Mouse (Mus musculus) brain, adult 2 months (tissue): ENCODE data around the gene Ccdc6.

Experiments
- DNase-seq: peaks from one replicate; pipeline ENCODE4 v3.0.0; 2011; ENCODE audit warnings: low read depth, low spot score

Ccdc6 gene

DNA sequence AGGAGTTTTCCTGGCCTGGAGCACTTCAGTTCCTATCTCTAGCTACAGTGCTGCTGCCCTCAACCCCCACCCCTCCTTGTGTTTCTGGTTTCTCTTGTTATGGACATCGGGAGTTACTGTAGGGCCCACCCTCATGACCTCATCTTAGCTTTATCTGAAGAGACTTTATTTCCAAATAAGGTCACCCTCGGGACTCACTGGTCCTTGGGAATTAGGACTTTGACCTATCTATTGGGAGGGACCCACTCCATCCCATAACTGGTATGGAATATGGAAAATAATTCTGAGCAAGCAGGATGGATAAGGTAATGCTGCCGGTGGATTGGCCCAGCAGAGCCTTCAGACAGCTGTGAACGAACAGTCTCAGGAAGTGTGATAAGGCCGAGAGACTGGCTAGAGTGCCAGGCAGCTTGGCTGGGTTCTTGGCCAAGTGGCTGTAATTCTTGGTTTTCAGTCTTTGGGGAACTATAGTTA is 35.2 kb downstream of the Ccdc6 start:
- DNase-seq, result no peak

DNA sequence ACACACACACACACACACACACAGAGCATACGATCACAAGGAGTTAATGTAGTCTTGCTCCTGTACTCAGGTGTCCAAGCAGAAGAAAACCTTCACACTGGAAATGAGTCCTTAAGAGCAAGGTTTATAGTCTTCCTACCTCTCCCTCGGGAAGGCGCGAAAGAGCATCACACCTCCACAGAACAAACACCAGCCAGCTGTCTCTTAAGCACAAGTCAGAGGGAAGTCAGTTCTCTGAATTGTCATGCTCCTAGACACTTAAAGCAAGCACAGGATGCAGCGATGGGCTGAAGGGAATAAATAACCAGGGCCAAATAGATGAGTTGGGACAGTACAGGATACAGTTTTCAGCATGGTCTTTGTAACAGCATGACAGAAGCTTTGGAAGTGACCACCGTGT is 35.8 kb downstream of the Ccdc6 start:
- peak; percentile 51 for DNase-seq

DNA sequence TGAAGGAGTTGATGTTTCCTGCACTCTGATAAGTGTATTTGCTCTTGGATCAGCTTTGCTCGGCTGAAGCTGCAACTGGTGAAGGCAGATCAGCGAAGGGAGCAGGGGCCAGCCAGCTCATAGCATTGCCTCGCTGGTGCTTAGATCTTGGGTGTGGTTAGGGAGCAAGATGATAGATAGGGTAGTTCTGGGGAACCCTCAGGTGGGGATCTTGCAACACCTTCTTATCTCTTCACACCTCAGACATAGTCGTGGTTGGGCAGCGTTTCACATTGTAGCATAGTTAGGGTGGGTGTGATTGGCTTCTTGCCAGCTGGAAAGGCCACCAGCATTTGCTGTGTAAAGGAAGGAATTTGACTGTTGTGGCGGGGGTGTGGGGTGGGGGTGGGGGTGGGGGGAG is 36.3 kb downstream of the Ccdc6 start:
- peak; percentile 59 for DNase-seq

DNA sequence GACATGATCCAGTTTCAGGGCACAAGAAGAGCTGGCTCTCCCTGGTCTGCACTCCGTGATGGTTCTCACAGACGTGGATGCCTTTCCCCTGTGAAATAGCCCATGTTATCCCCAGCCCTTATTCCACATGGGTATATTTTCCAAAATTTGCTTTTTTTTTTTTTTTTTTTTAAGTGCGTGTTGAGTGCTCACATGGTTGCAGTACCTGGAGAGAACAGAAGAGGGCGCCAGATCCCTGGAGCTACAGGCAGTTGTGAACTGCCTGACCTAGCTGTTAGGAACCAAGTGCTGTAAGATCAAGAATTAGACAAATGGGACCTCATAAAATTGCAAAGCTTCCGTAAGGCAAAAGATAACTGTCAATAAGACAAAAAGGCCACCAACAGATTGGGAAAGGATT is 38.8 kb downstream of the Ccdc6 start:
- peak; percentile 42 for DNase-seq

DNA sequence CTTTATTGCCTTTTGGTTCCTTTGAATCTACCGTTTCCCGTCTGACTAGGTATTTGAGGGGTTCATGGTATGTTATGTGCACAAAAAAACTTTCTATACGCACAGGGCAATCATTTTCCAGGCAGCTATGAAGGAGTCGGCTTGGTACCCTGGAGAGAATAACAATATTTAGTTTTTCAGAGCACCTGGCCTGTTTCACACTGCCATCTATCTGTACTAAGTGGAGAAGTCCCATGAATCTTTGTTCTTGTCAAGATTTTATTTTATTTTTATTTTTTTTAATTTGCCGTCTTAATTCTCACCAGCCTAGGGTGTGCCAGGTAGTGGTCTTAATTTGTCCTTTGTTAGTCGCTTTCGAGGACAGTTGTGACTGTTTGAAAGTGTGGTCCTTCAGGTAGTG is 40.7 kb downstream of the Ccdc6 start:
- DNase-seq, result no peak

DNA sequence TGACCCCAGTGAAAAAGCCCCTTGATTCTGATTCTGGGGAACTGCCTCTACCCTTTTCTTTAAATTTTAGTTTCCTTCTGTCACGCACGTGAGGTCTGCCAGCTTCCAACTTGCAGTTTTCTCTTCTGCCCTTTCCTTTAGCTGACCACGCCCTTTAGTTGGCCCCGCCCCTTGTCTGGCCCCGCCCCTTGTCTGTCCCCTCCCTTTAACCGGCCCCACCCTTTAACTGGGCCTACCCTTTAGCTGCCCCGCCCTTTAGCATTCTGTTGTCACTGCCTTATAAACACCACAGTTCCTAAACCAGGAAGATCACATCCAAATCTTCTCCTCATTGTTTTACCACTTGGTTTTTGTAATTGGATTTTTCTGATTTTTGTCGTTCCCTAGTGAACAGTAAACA is 41.2 kb downstream of the Ccdc6 start:
- no peak for DNase-seq

DNA sequence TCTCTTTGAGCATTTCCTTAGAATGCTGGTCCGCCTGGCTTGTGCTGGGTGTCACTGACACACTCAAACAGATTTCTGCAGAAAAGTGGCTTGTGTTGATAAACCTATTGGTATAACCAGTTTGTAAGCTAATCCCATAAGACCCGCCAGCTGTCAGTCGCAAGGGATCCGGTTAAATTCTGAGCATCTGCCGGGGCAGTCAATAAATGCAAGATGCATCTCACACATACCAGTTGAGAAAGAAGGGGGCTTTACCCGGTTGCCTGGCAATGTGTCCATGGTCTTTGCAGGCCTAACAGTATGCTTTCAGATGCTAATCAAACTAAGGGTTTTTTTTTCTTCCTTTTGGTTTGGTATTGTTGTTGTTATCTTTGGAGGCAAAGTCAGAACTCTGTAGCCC is 42.4 kb downstream of the Ccdc6 start:
- DNase-seq, result no peak

DNA sequence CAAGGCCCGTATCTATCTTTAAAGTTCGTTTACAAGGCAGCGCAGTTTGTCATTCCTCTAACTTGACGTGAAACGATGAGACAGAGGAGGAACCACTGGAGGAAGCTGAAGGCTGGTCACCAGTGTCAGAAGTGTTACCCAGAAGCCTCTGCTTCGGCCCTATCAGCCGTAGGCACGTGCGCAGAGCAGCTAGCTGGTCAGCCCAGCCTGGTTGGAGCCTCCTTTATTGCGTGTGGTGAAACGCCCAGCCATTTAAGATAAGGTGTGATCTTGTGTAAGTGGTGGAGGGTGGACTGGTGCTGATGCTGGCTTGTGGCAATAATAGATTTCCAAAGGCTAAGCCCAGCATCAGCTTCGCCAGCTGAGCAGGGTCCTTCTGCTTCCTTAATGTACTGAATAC is 43.5 kb downstream of the Ccdc6 start:
- no peak for DNase-seq

DNA sequence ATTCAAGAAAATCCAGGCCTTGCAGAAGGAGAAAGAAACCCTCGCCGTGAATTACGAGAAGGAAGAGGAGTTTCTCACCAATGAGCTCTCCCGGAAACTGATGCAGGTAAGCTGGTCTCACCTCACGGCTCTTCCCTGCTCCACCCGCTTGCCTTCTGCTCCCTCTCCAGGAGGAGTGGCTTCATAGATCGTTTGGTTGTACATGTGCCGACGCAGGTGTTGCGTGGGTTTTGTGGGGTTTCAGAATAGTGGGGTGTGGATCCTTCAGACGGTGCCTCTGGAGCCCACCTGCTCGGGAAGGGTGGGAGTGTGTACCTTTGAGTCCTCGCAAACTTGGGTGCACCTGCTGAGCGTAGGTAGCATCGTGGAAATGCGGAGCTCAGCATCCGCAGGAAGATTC is 45.7 kb downstream of the Ccdc6 start:
- peak; percentile 68 for DNase-seq

DNA sequence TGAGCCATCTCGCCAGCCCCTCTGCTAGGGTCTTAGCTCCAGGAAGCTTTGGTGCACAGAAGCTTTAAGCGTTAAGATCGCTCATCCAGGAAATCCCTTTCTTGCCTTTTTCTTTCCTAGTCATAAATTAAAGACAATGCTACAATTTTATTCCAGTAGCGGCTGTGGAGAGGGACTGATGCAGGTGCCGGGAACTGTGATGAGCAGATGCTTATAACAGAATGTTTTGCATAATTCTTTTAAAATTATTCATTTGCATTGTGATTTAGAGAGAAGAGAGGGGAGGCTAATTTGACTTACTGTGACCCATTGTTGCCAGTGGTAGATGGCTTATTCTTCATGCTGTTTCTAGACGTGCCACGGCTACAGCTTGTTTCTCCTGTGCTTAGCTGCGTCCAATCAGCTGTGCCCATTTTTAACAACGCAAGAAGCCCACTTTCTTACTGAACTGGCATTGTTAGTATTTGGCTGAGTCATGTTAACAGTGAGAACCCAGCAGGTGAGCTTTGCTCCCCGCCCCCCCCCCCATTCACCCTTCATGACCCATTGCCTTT is 47.2 kb downstream of the Ccdc6 start:
- no peak for DNase-seq

DNA sequence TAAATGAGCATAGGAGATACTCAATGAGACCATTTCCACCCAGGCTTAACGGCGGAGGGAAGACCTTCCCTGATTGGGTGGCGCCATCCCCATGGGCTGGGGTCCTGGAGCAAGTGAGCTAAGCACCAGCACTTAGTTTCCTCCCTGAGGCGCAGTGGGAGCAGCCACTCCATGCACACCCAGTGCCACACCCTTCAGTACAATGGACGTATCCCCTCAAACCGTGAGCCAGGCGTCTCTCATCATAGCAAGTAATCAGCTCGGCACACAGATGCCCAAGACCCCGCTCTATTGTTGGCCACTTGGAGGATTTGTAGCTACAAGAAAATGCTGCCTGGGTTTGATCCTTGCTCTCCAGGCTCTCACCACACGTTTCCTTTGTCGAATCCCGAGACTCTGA is 49.0 kb downstream of the Ccdc6 start:
- no peak for DNase-seq

DNA sequence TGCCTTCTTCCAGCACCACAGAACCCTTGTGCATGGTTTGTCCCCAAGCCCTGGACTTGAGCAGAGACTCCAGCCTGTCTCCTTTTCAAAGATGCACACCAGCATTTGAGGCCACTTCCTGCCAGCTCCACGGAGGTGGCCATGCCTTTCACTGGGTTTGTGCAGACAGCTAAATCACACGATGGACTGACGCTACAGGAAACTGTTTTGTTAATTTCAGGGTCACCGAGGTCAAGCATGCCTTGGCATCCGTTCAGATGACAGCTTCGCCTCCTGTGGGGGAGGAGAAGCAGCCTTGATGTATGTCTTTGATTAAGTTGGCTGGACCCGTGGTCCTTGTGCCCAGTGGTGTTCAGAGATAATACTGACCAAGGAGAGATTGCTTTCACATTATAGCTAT is 52.2 kb downstream of the Ccdc6 start:
- DNase-seq, result no peak

DNA sequence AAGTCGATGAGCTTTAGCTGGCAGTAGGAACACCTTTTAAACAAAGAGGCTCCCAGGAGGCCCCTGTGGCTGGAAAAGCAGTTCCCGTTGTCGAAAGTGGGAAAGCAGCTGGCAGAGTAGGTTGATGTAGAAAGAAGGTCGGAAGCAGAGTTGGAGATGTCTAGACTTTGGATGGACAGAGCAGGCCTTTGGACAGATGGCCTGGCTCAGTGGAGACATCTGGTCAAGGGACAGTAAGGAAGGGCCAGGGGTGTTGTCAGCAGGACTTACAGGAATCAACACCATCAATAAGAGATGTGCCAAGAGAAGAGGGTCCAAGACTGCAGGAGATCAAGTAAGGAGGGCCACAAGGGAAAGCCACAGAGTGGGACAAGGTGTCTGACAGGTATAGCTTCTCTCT is 53.4 kb downstream of the Ccdc6 start:
- DNase-seq, result no peak

DNA sequence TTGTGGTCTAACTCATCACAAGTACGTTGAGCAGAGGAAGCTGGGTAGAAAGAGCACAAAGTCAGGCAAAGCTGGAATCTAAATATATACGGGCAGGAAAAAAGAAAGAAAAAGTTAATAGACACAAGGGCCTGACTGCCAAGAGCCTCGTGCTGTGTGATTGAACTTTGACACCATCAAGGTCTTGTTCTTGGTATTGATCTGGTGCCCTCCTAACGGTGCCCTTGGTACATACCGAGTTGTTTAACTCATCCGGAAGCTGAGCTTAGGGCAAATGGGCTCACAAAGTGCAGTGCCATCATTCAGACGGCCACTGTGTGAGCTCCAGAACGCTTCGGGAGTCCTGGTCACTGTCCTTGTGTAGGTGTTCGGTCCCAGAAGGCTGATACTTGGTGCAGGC is 54.2 kb downstream of the Ccdc6 start:
- no peak for DNase-seq

DNA sequence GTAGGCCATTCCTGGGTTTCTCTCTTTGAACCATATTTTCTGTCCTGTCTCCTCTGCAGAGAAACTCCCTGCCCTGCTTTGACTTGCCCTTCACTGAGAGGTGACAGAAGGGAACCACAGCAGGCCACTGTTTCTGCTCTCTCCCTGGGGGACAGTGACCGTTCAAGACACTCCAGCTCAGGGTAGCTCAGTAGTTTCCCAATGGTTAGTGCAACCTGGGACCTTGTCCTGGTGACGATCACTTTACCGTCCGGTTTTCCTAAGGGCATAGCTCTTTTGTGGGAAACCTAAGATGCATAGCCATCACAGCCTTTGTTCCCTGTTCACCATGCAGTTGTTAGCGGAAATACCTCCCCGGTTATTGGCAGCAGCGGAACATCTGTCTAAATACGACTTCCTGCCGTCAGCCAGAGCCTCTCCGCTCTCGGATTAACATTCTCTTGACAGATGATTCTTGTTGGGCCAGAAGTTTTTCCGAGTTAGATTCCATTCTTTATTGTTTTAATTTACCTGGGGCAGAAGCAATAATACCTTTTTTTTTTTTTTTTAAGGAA is 55.3 kb downstream of the Ccdc6 start:
- DNase-seq, result no peak

DNA sequence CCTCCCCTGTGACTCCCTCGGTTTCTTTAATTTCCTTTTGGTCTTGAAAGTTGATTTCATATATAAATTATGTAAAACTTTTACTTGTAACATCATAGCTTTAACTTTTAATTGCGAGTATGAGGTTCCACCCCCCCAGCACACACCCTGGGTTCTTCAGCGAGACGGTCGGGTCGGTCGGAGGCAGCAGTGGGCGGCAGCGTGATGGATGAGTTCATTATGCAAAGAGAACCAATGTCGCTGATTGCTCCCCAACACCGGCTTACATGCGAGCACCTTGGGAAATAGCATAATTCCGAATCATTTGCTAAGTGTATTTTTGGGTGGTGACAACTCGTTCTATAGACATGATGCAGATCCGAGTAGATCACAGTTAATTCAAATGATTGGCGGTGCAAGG is 56.9 kb downstream of the Ccdc6 start:
- peak; percentile 52 for DNase-seq

DNA sequence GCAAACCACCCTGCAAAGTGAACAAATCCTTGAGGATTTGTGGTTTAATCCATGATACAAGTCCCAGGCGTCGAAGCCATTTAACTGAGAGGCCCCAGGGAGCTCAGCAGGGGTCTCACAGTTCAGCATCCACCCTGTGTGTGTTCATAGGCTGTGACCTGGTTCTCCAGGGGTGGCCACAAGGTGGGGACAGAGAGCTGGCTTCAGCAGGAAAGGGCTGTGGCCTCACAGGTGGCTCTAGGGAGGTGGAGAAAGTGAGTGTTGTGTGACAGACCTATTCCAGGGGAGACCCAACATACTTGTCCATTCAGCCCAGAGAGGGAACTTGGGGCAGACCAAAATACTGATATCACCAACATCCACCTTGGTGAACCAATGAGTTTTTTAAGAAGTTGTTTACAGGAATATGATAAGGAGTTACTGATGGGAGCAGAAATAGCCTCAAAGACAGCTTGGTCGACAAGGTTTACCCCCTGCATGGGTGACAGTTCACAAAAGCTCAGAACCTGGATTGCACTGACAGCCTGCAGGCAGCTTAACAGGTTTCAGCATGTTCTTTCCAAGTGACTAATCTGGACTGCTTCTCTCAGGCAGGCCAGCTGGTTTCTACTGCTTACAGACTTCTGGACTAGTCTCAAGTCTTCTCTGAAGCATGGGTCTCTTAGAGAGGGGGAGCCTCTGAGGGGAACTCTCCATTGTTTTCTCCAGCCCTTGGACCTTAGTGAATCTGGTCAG is 59.7 kb downstream of the Ccdc6 start:
- DNase-seq, result peak; percentile 47

DNA sequence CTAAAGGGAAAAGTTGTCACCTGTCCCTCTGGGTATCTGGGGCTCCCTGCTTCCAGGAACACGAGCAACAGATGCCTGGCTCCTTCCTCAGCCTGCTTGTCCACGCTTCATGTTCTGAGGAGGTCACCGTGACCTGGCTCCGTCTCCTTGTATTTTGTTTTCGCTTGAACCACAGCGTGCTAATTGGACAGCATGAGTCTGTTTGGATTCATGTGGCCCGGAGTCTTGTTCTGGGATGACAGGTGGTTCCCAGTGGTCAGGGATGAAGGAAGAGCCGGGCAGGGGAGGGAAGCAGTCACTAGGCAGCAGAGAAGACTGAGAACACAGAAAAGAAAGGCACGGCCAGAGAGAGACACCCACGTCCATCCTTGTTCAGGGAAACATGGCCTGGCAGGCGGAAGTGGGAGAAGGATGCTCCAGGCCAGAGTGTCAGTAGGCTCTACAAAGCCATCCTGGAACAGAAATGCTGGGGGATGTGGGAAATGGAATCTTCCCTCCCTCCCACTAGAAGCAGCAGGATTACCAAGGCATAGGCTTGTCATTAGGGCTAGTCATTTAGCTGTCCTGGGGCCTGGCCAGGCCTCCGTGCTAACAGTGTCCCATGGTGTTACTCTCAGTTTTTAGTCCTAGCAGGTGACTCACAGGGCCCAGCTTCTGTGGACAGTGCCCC is 62.9 kb downstream of the Ccdc6 start:
- DNase-seq, result peak; percentile 79

DNA sequence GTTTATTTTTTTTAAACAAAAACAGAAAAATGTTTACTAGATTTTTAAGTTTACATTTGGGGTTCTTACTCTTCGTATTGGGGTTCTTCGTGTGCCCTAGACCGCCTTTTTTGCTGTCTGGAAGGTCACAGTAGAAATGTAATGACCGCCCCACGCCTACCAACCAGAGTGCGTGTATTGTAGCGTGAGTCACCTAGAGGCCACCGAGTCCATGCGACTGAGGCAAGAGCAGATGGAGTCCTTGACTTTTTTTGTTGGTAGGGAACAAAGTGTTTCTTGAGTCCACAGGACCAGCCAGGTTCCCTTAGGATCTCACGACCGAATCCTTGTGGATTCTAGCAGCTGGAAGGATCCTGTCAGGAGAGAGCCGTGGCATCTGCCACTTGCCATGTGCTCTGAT is 63.9 kb downstream of the Ccdc6 start:
- no peak for DNase-seq

DNA sequence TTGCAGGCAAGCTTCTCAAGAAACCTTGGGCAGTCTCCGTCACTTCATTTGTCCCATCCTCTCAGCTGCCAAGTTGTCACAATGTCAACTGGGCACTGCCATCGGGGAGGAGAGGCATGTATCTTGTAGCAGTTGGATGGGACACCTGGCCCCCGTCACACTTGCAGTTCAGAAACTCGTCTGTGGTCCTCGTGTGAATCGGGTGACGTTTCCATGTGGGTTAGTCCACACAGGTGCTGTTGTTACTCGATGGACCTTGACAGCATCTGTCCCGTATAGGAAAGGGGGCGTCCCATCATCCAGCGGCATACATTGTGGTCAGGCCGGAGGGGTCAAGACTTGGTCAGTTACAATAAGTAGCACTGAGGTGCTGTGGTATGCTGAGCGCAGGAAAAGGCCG is 64.6 kb downstream of the Ccdc6 start:
- no peak for DNase-seq

DNA sequence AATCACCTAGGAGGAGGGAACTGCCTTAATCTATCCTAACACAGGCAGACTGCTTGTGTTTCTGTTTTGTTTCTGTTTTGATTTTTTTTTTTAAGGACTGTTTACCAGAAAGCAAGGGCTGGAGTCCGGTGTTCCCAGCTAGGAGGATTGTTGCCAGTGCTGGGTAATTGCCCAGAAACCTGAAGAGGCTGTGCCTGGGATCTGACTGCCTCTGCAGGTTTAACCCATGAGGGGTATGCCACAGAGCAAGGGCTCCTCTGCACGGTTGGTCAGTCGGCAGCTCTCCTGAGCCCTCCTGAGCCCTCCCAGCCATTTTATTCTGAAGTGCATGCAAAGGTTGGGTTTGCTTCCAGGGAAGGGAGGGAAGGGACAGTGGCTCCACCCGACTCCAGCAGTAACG is 66.8 kb downstream of the Ccdc6 start:
- peak; percentile 89 for DNase-seq

DNA sequence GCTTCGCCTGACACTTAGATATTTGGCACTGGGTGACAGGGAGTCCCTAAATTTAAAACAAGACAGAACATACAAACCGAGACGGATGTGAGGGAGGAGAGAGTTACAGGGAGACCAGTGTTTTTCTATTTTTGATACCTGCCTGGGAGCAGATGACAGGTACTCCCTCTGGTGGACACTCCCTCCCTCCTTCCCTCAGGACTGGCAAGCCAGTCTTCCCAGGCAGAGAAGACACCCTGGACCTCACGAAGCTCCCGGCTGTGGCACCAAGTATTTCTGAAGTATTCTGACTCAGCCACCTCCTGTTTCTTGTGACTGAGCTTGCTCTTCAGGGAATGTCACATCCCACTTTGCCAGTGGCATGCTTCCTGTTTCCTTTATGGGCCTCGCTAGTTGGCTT is 69.0 kb downstream of the Ccdc6 start:
- DNase-seq, result peak; percentile 89

DNA sequence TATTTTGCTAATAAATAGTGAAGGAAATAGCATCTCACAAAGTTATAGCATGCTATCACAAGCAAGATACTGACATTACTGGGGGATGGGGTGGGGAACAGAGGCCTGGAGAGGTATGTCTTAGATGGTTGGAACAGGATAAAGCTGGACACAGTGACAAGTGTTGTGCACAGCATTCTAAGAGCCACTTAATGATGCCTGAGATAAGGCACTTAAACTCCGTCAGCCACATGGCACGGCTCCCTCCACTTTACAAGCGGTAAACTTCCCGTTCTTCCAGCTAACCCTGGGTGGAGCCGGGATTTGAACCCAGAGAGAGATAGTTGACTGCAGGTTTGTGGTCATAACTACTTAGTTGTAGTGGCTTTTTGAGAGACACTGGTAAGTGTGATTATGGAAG is 69.5 kb downstream of the Ccdc6 start:
- DNase-seq, result no peak
